Mouse (Mus musculus): ENCODE measurements at regions not wholly inside any gene's neighbourhood (a gene's known extent, or its start where the extent isn't known, plus 50 kb on each side); places are given as distances from the start of the nearest gene placed in this dataset.

- ATAC-seq (ENCODE audit: low read depth): no peak
- Histone ChIP-seq H3K9me3 (ENCODE audit: control insufficient read depth, low read length) (no peaks in the 10 kb centered on the region), H3K27me3 (ENCODE audit: control insufficient read depth, insufficient read depth, low read length) (no peaks in the 10 kb centered on the region), H3K27ac (ENCODE audit: low read depth, low read length) (no peak overlapping the region), H3K9ac (replicated peaks; ENCODE audit: low read depth, low read length) (no peak overlapping the region), H3K4me3 (ENCODE audit: low read depth, low read length) (no peak overlapping the region), H3K36me3 (ENCODE audit: control insufficient read depth, insufficient read depth, low read length) (no peaks in the 10 kb centered on the region), H3K4me1 (ENCODE audit: control insufficient read depth, insufficient read depth, low read length) (no peaks in the 10 kb centered on the region), H3K4me2 (ENCODE audit: low read depth, low read length) (no peak overlapping the region)
- WGBS: 96% methylated on average over 7 of the region's 7 CpGs
Observed at GRCm38 (mm10) chr7:37390271-37390670, 383.2 kb downstream of the Zfp536 start.

GRCm38 (mm10) chr7:37392122-37392521, 381.3 kb downstream of the Zfp536 start:
- Histone ChIP-seq H3K9ac (replicated peaks; ENCODE audit: low read depth, low read length) (no peak overlapping the region), H3K36me3 (ENCODE audit: control insufficient read depth, insufficient read depth, low read length) (no peaks in the 10 kb centered on the region), H3K9me3 (ENCODE audit: control insufficient read depth, low read length) (no peaks in the 10 kb centered on the region), H3K4me1 (ENCODE audit: control insufficient read depth, insufficient read depth, low read length) (no peaks in the 10 kb centered on the region), H3K27me3 (ENCODE audit: control insufficient read depth, insufficient read depth, low read length) (no peaks in the 10 kb centered on the region), H3K27ac (ENCODE audit: low read depth, low read length) (no peak overlapping the region), H3K4me2 (ENCODE audit: low read depth, low read length) (no peak overlapping the region), H3K4me3 (ENCODE audit: low read depth, low read length) (no peak overlapping the region)
- no peak for ATAC-seq (ENCODE audit: low read depth)
- WGBS: 88% methylated on average over 6 of the region's 6 CpGs

GRCm38 (mm10) chr7:37392604-37393003, 380.8 kb downstream of the Zfp536 start:
- H3K9me3 ChIP-seq (ENCODE audit: control insufficient read depth, low read length): no peaks in the 10 kb centered on the region
- H3K4me2 ChIP-seq (ENCODE audit: low read depth, low read length): no peak overlapping the region
- no peaks in the 10 kb centered on the region for H3K27me3 ChIP-seq (ENCODE audit: control insufficient read depth, insufficient read depth, low read length)
- H3K4me3 ChIP-seq (ENCODE audit: low read depth, low read length): no peak overlapping the region
- 80% methylated on average over 8 of the region's 8 CpGs for WGBS
- no peaks in the 10 kb centered on the region for H3K4me1 ChIP-seq (ENCODE audit: control insufficient read depth, insufficient read depth, low read length)
- no peak overlapping the region for H3K9ac ChIP-seq (replicated peaks; ENCODE audit: low read depth, low read length)
- no peak for ATAC-seq (ENCODE audit: low read depth)
- H3K36me3 ChIP-seq (ENCODE audit: control insufficient read depth, insufficient read depth, low read length): no peaks in the 10 kb centered on the region
- H3K27ac ChIP-seq (ENCODE audit: low read depth, low read length): peak overlapping the region; percentile 22; the same call in 1 of the 2 replicates

- Histone ChIP-seq H3K4me1 (ENCODE audit: control insufficient read depth, insufficient read depth, low read length) (no peaks in the 10 kb centered on the region), H3K36me3 (ENCODE audit: control insufficient read depth, insufficient read depth, low read length) (no peaks in the 10 kb centered on the region), H3K9ac (replicated peaks; ENCODE audit: low read depth, low read length) (no peak overlapping the region), H3K9me3 (ENCODE audit: control insufficient read depth, low read length) (no peaks in the 10 kb centered on the region), H3K27me3 (ENCODE audit: control insufficient read depth, insufficient read depth, low read length) (no peaks in the 10 kb centered on the region), H3K4me2 (ENCODE audit: low read depth, low read length) (no peak overlapping the region), H3K4me3 (ENCODE audit: low read depth, low read length) (no peak overlapping the region), H3K27ac (ENCODE audit: low read depth, low read length) (peak overlapping the region; percentile 22; the same call in 1 of the 2 replicates)
- no peak for ATAC-seq (ENCODE audit: low read depth)
- 81% methylated on average over 3 of the region's 3 CpGs for WGBS
Observed at GRCm38 (mm10) chr7:37393071-37393470, 380.4 kb downstream of the Zfp536 start.

- Histone ChIP-seq H3K4me1 (ENCODE audit: control insufficient read depth, insufficient read depth, low read length) (no peaks in the 10 kb centered on the region), H3K4me2 (ENCODE audit: low read depth, low read length) (no peak overlapping the region), H3K36me3 (ENCODE audit: control insufficient read depth, insufficient read depth, low read length) (no peaks in the 10 kb centered on the region), H3K4me3 (ENCODE audit: low read depth, low read length) (no peak overlapping the region), H3K27me3 (ENCODE audit: control insufficient read depth, insufficient read depth, low read length) (no peaks in the 10 kb centered on the region), H3K9ac (replicated peaks; ENCODE audit: low read depth, low read length) (no peak overlapping the region), H3K9me3 (ENCODE audit: control insufficient read depth, low read length) (no peaks in the 10 kb centered on the region), H3K27ac (ENCODE audit: low read depth, low read length) (no peak overlapping the region)
- ATAC-seq (ENCODE audit: low read depth): peak; percentile 57
- 74% methylated on average over 8 of the region's 8 CpGs for WGBS
Observed at GRCm38 (mm10) chr7:37394965-37395426, 378.4 kb downstream of the Zfp536 start.

- Histone ChIP-seq H3K4me3 (ENCODE audit: low read depth, low read length) (no peak overlapping the region), H3K36me3 (ENCODE audit: control insufficient read depth, insufficient read depth, low read length) (no peaks in the 10 kb centered on the region), H3K9ac (replicated peaks; ENCODE audit: low read depth, low read length) (no peak overlapping the region), H3K4me1 (ENCODE audit: control insufficient read depth, insufficient read depth, low read length) (no peaks in the 10 kb centered on the region), H3K27ac (ENCODE audit: low read depth, low read length) (peak overlapping the region; percentile 23; the same call in 1 of the 2 replicates), H3K27me3 (ENCODE audit: control insufficient read depth, insufficient read depth, low read length) (no peaks in the 10 kb centered on the region), H3K4me2 (ENCODE audit: low read depth, low read length) (no peak overlapping the region), H3K9me3 (ENCODE audit: control insufficient read depth, low read length) (no peaks in the 10 kb centered on the region)
- ATAC-seq (ENCODE audit: low read depth): no peak
- 67% methylated on average over 13 of the region's 13 CpGs for WGBS
Observed at GRCm38 (mm10) chr7:37395881-37396513, 377.4 kb downstream of the Zfp536 start.

GRCm38 (mm10) chr7:37403483-37403882, 370.0 kb downstream of the Zfp536 start:
- H3K27me3 ChIP-seq (ENCODE audit: control insufficient read depth, insufficient read depth, low read length): no peaks in the 10 kb centered on the region
- no peaks in the 10 kb centered on the region for H3K4me1 ChIP-seq (ENCODE audit: control insufficient read depth, insufficient read depth, low read length)
- H3K9me3 ChIP-seq (ENCODE audit: control insufficient read depth, low read length): no peaks in the 10 kb centered on the region
- H3K36me3 ChIP-seq (ENCODE audit: control insufficient read depth, insufficient read depth, low read length): no peaks in the 10 kb centered on the region
- H3K4me2 ChIP-seq (ENCODE audit: low read depth, low read length): no peak overlapping the region
- no peak for ATAC-seq (ENCODE audit: low read depth)
- no peak overlapping the region for H3K27ac ChIP-seq (ENCODE audit: low read depth, low read length)
- 96% methylated on average over 2 of the region's 2 CpGs for WGBS
- H3K9ac ChIP-seq (replicated peaks; ENCODE audit: low read depth, low read length): no peak overlapping the region
- H3K4me3 ChIP-seq (ENCODE audit: low read depth, low read length): no peak overlapping the region

GRCm38 (mm10) chr7:37413350-37413749, 360.1 kb downstream of the Zfp536 start:
- no peak overlapping the region for H3K4me2 ChIP-seq (ENCODE audit: low read depth, low read length)
- no peak overlapping the region for H3K9ac ChIP-seq (replicated peaks; ENCODE audit: low read depth, low read length)
- H3K9me3 ChIP-seq (ENCODE audit: control insufficient read depth, low read length): no peaks in the 10 kb centered on the region
- no peak for ATAC-seq (ENCODE audit: low read depth)
- no peaks in the 10 kb centered on the region for H3K36me3 ChIP-seq (ENCODE audit: control insufficient read depth, insufficient read depth, low read length)
- no peak overlapping the region for H3K27ac ChIP-seq (ENCODE audit: low read depth, low read length)
- no peaks in the 10 kb centered on the region for H3K4me1 ChIP-seq (ENCODE audit: control insufficient read depth, insufficient read depth, low read length)
- WGBS: 59% methylated on average over 4 of the region's 4 CpGs
- no peak overlapping the region for H3K4me3 ChIP-seq (ENCODE audit: low read depth, low read length)
- no peaks in the 10 kb centered on the region for H3K27me3 ChIP-seq (ENCODE audit: control insufficient read depth, insufficient read depth, low read length)

- no peak for ATAC-seq (ENCODE audit: low read depth)
- Histone ChIP-seq H3K4me2 (ENCODE audit: low read depth, low read length) (no peak overlapping the region), H3K27ac (ENCODE audit: low read depth, low read length) (no peak overlapping the region), H3K4me3 (ENCODE audit: low read depth, low read length) (no peak overlapping the region), H3K27me3 (ENCODE audit: control insufficient read depth, insufficient read depth, low read length) (no peaks in the 10 kb centered on the region), H3K36me3 (ENCODE audit: control insufficient read depth, insufficient read depth, low read length) (no peaks in the 10 kb centered on the region), H3K4me1 (ENCODE audit: control insufficient read depth, insufficient read depth, low read length) (no peaks in the 10 kb centered on the region), H3K9me3 (ENCODE audit: control insufficient read depth, low read length) (no peaks in the 10 kb centered on the region), H3K9ac (replicated peaks; ENCODE audit: low read depth, low read length) (no peak overlapping the region)
- 76% methylated on average over 10 of the region's 10 CpGs for WGBS
Observed at GRCm38 (mm10) chr7:37421704-37422103, 351.7 kb downstream of the Zfp536 start.

Data from neural tube, embryonic 14.5 days (tissue).